Mouse (Mus musculus) thymus, adult 2 months (tissue): ENCODE measurements around the gene Lrrfip1.

Experiments used
- CTCF ChIP-seq: fragments of 200-500 bp; IDR thresholded peaks from 2 replicates; pipeline ENCODE4 v1.5.1; 2012; ENCODE audit warnings: mild to moderate bottlenecking, control low read depth, low read length, moderate library complexity, borderline replicate concordance; ENCODE audit not compliant: control insufficient read depth, poor library complexity, insufficient read depth; ENCODE audit errors: extremely low read depth
- POLR2A ChIP-seq: fragments of 200-500 bp; IDR thresholded peaks from 2 replicates; pipeline ENCODE4 v1.6.1; 2012; ENCODE audit warnings: mild to moderate bottlenecking, low read length, control low read depth, moderate library complexity; ENCODE audit not compliant: control insufficient read depth, poor library complexity, insufficient read depth; ENCODE audit errors: extremely low read depth

DNA sequence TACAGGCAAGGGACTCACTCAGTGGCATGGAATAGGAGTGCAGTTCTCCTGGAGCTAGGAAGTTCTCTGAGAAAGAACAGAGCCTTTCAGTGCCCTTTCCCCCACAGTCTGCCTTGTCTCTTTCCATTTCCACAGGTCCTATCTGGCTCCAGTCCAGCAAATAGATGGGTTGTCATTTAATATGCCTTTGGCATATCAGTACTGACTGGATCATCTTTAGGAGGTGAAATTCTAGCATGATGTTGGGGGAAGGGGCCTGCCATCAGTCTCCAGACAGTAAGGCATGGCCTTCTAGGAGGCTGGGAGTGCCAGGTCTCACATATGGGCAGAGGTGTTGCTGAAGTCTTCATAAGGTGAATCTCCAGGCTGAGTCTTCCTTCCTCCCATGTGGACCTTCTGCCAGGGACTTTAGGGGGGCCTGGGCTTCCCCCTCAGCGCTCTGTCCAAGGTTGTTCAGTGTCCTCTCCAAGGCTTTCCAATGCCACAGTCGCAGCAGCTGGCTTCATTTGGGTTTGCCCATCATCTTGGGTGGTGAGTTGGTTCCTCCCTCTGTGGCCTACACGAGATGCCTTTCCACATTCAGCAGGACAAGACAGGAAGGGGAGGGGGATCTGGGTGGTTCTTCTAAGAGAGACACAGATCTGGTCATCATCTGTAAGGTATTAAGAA lies 3.5 kb downstream of the Lrrfip1 start:
- no peak for TF ChIP-seq CTCF
- no peak for TF ChIP-seq POLR2A
